Comparison of ENCODE assay signal across 17 mouse cellular contexts in genomic region chr12:12781526-12781925, GRCm38 (mm10).
DNase-seq lines count a peak whose midpoint lies in the region; ATAC-seq and TF ChIP-seq lines count a peak whose summit lies in the region.
"Had no signal": no experiment of that assay in that cellular context is flagged by ENCODE, and none has a peak within 500 bp of the region (broad histone marks: within the 10 kb centered on the region; RNA-seq: fewer than 3 reads in every experiment).

No protein-coding gene starts in this region.

- TF ChIP-seq CTCF in gastrocnemius, adult 2 months (IDR thresholded peaks at IDR 0.05), result peak; percentile 60
- TF ChIP-seq CTCF in liver, embryonic 14.5 days (IDR thresholded peaks at IDR 0.05; ENCODE audit: low read depth), result 0 out of 2 replicates have a peak, but pooled peaks have one; percentile 23

- peaks cover 0 to 13% of the 10 kb centered on the region in 2 experiments; a peak in 2 of 4 replicates for H3K4me1 ChIP-seq in liver, embryonic 14.5 days (replicated peaks; ENCODE audit: control insufficient read depth in 2 of 2, insufficient read depth in 2 of 2, low read length in 1 of 2)

- TF ChIP-seq EP300 in liver, embryonic 14.5 days (IDR thresholded peaks at IDR 0.05; ENCODE audit: low read depth), result no peak

- H3K9me3 ChIP-seq in liver, embryonic 14.5 days (ENCODE audit: control insufficient read depth, low read length), result no peaks in the 10 kb centered on the region
- H3K9me3 ChIP-seq: midbrain, embryonic 15.5 days had no signal

- intact Hi-C loops in gastrocnemius, adult 2 months (cut with DNase I), result no loop called here

- 73% methylated on average over 5 of the region's 5 CpGs for WGBS in liver, embryonic 14.5 days (ENCODE audit: insufficient replicate concordance)

- H3K9ac ChIP-seq in liver, embryonic 14.5 days (replicated peaks), result no peak overlapping the region
- H3K9ac ChIP-seq: hindbrain, embryonic 14.5 days; midbrain, embryonic 15.5 days had no signal

- H3K4me3 ChIP-seq in gastrocnemius, adult 2 months, result no peak overlapping the region
- no peak overlapping the region for H3K4me3 ChIP-seq in liver, embryonic 14.5 days (ENCODE audit: insufficient read depth in 1 of 2, low read depth in 2 of 2, low read length in 2 of 2)
- H3K4me3 ChIP-seq: midbrain, embryonic 15.5 days had no signal

- H3K4me2 ChIP-seq in liver, embryonic 14.5 days (ENCODE audit: low read depth), result no peak overlapping the region
- H3K4me2 ChIP-seq: hindbrain, embryonic 14.5 days; midbrain, embryonic 15.5 days had no signal

- no peaks in the 10 kb centered on the region for H3K27me3 ChIP-seq in liver, embryonic 14.5 days (ENCODE audit: control insufficient read depth, insufficient read depth, low read length)
- H3K27me3 ChIP-seq: midbrain, embryonic 15.5 days; Patski had no signal

- DNase-seq in gastrocnemius, adult 2 months, result no peak
- DNase-seq in gastrocnemius, postnatal 25 days, result no peak
- DNase-seq in liver, embryonic 14.5 days (ENCODE audit: low read depth in 3 of 3, low spot score in 3 of 3), result no peak
- DNase-seq in liver (no peak), 416B (ENCODE audit: low read depth) (peak; percentile 19)
- DNase-seq in brain, adult 2 months (ENCODE audit: low read depth, low spot score), result peak; percentile 20
- DNase-seq in adrenal gland, postnatal 25 days, result no peak
- no peak for DNase-seq in urinary bladder, postnatal 10 days (ENCODE audit: low spot score)
- DNase-seq: adrenal gland, adult 2 months; cerebellum, postnatal 25 days; gastrocnemius, postnatal 10 days; lung, postnatal 14 days; right cerebral cortex, postnatal 25 days had no signal

- H3K36me3 ChIP-seq in liver, embryonic 14.5 days (replicated peaks; ENCODE audit: control insufficient read depth, insufficient read depth, low read depth), result no peaks in the 10 kb centered on the region
- H3K36me3 ChIP-seq: midbrain, embryonic 15.5 days had no signal

- no peak overlapping the region for H3K27ac ChIP-seq in gastrocnemius, adult 2 months
- no peak overlapping the region for H3K27ac ChIP-seq in liver, embryonic 14.5 days
- H3K27ac ChIP-seq: hindbrain, embryonic 14.5 days; midbrain, embryonic 15.5 days had no signal

- no peak for ATAC-seq in liver, embryonic 14.5 days (ENCODE audit: insufficient read depth)
- ATAC-seq: forebrain, embryonic 14.5 days; midbrain, embryonic 15.5 days; Patski had no signal

Comparison
In these comparisons a context has a peak if more than half of its experiments do, and no peak if none do; other contexts are left out.
1. DNase-seq: peak in 416B (single experiment) and brain, adult 2 months (single experiment); none in gastrocnemius, adult 2 months (single experiment), gastrocnemius, postnatal 25 days (single experiment), liver, embryonic 14.5 days (0 of 3), liver (single experiment), adrenal gland, postnatal 25 days (single experiment) and urinary bladder, postnatal 10 days (single experiment).